Mouse (Mus musculus) testis, adult 2 months (tissue): Measurements from ENCODE around the gene Arid3c. TPM values are rescaled to one million over a fixed set of nuclear protein-coding genes. Genes with fewer than 3 reads are reported as not detected.
A peak's percentile ranks its signal among the peaks of the same experiment; 100 is the strongest.

Experiments
- H3K27ac ChIP-seq: fragments of 200-500 bp; 2 replicates; pipeline ENCODE4 v1.5.1; 2012; ENCODE audit warnings: low read depth, low read length; ENCODE audit not compliant: control insufficient read depth, insufficient read depth
- H3K27me3 ChIP-seq: fragments of 200-500 bp; 2 replicates; pipeline ENCODE4 v1.6.1; 2012; ENCODE audit warnings: mild to moderate bottlenecking, low read length, moderate library complexity; ENCODE audit not compliant: control insufficient read depth, insufficient read depth
- H3K36me3 ChIP-seq: fragments of 200-500 bp; 2 replicates; pipeline ENCODE4 v1.6.1; 2012; ENCODE audit warnings: mild to moderate bottlenecking, low read length; ENCODE audit not compliant: control insufficient read depth, insufficient read depth
- H3K4me1 ChIP-seq: fragments of 200-500 bp; 2 replicates; pipeline ENCODE4 v1.6.1; 2012; ENCODE audit warnings: low read length; ENCODE audit not compliant: control insufficient read depth, insufficient read depth
- H3K4me3 ChIP-seq: fragments of 200-500 bp; 2 replicates; pipeline ENCODE4 v1.5.1; 2012; ENCODE audit warnings: low read depth, mild to moderate bottlenecking, low read length, moderate library complexity, mixed read lengths; ENCODE audit not compliant: control insufficient read depth
- CTCF ChIP-seq: fragments of 200-500 bp; IDR thresholded peaks from 2 replicates; pipeline ENCODE4 v1.5.1; 2012; ENCODE audit warnings: low read depth, mild to moderate bottlenecking, inconsistent platforms, low read length, moderate library complexity; ENCODE audit not compliant: control insufficient read depth, insufficient read depth, insufficient replicate concordance
- POLR2A ChIP-seq: fragments of 200-500 bp; IDR thresholded peaks from 2 replicates; pipeline ENCODE4 v1.6.1; 2012; ENCODE audit warnings: low read depth, mild to moderate bottlenecking, inconsistent platforms, low read length, moderate library complexity; ENCODE audit not compliant: control insufficient read depth
- polyA plus RNA-seq: library from polyadenylated mRNA; depleted of rRNA; stranded (reverse); fragments of >200 nt; gene quantifications from 2 replicates; pipeline ENCODE4 v1.2.3, GENCODE M21; 2012

Gene Arid3c
- polyA plus RNA-seq, 1 experiment, result 0.17 TPM

GRCm38 (mm10) chr4:41762099-41762687 lies 31.3 kb upstream of the Arid3c start:
- Histone ChIP-seq H3K27ac (no peak overlapping the region), H3K4me3 (no peak overlapping the region), H3K36me3 (no peaks in the 10 kb centered on the region), H3K27me3 (no peaks in the 10 kb centered on the region), H3K4me1 (peaks cover 17% of the 10 kb centered on the region)
- TF ChIP-seq POLR2A (no peak), CTCF (no peak)

- no peaks in the 10 kb centered on the region for H3K27me3 ChIP-seq
- no peak overlapping the region for H3K4me3 ChIP-seq
- no peak overlapping the region for H3K27ac ChIP-seq
- no peaks in the 10 kb centered on the region for H3K36me3 ChIP-seq
- TF ChIP-seq POLR2A (no peak), CTCF (no peak)
- peaks cover 17% of the 10 kb centered on the region for H3K4me1 ChIP-seq
Measured at GRCm38 (mm10) chr4:41761680-41762079, 30.7 kb upstream of the Arid3c start.

- Histone ChIP-seq H3K27ac (no peak overlapping the region; the same call in 1 of the 2 replicates), H3K36me3 (no peaks in the 10 kb centered on the region), H3K27me3 (no peaks in the 10 kb centered on the region), H3K4me3 (peak overlapping the region; percentile 84), H3K4me1 (peaks cover 24% of the 10 kb centered on the region)
- TF ChIP-seq CTCF (no peak), POLR2A (no peak)
Measured at GRCm38 (mm10) chr4:41760911-41761310, 30.0 kb upstream of the Arid3c start.

GRCm38 (mm10) chr4:41760288-41760721 lies 29.4 kb upstream of the Arid3c start:
- Histone ChIP-seq H3K4me1 (peaks cover 28% of the 10 kb centered on the region), H3K27ac (peak overlapping the region; percentile 82), H3K27me3 (no peaks in the 10 kb centered on the region), H3K36me3 (no peaks in the 10 kb centered on the region), H3K4me3 (peak overlapping the region; percentile 84)
- TF ChIP-seq POLR2A, result peak; percentile 55; the same call in 1 of the 2 replicates
- TF ChIP-seq CTCF, result no peak

- Histone ChIP-seq H3K27ac (peak overlapping the region; percentile 82), H3K4me1 (peaks cover 34% of the 10 kb centered on the region), H3K4me3 (no peak overlapping the region; the same call in 1 of the 2 replicates), H3K27me3 (no peaks in the 10 kb centered on the region), H3K36me3 (no peaks in the 10 kb centered on the region)
- no peak for TF ChIP-seq CTCF
- no peak for TF ChIP-seq POLR2A
Measured at GRCm38 (mm10) chr4:41759656-41760287, 28.8 kb upstream of the Arid3c start.

- H3K4me3 ChIP-seq, result no peak overlapping the region
- no peaks in the 10 kb centered on the region for H3K27me3 ChIP-seq
- H3K27ac ChIP-seq, result peak overlapping the region; percentile 23; the same call in 1 of the 2 replicates
- H3K36me3 ChIP-seq, result no peaks in the 10 kb centered on the region
- TF ChIP-seq POLR2A (no peak), CTCF (no peak)
- H3K4me1 ChIP-seq, result peaks cover 35% of the 10 kb centered on the region
Measured at GRCm38 (mm10) chr4:41759206-41759605, 28.3 kb upstream of the Arid3c start.

GRCm38 (mm10) chr4:41758701-41759100 lies 27.8 kb upstream of the Arid3c start:
- Histone ChIP-seq H3K27ac (no peak overlapping the region), H3K27me3 (no peaks in the 10 kb centered on the region), H3K4me3 (no peak overlapping the region), H3K36me3 (no peaks in the 10 kb centered on the region), H3K4me1 (peaks cover 35% of the 10 kb centered on the region)
- no peak for TF ChIP-seq POLR2A
- no peak for TF ChIP-seq CTCF

GRCm38 (mm10) chr4:41758021-41758420 lies 27.1 kb upstream of the Arid3c start:
- no peaks in the 10 kb centered on the region for H3K27me3 ChIP-seq
- no peak overlapping the region for H3K4me3 ChIP-seq
- no peak overlapping the region for H3K27ac ChIP-seq
- no peaks in the 10 kb centered on the region for H3K36me3 ChIP-seq
- peaks cover 35% of the 10 kb centered on the region for H3K4me1 ChIP-seq
- no peak for TF ChIP-seq POLR2A
- TF ChIP-seq CTCF, result no peak
